Mouse (Mus musculus) cerebellum, adult 18-20 months (tissue): ENCODE data around the gene Ins2.

Source experiments
- DNase-seq, 2 experiments: peaks; one replicate each; pipeline ENCODE4 v3.0.0; 2021

Gene Ins2

DNA sequence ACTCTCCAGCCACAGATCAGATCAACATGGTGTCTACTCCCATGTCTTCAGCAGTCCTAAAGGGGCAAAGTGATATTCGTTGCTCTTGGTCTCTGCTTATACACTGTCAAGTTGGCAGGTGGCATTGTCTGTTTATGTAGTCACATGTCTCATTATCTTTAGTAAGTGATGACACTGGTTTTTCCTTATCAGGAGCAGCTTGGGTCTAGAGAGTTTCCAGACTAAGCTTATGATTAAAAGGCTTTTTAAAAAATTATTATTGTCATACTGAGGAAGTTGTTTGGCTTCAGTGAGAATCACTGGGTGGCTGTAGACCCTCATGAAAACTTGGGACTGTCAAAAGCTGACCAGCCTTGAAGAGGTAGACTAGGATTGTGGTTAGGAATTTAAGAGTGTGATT lies at the start of gene Ins2:
Gene Ins2, minus strand, starts transcription at position 101 of the 400 bp plus-strand sequence.
- no peak for DNase-seq

DNA sequence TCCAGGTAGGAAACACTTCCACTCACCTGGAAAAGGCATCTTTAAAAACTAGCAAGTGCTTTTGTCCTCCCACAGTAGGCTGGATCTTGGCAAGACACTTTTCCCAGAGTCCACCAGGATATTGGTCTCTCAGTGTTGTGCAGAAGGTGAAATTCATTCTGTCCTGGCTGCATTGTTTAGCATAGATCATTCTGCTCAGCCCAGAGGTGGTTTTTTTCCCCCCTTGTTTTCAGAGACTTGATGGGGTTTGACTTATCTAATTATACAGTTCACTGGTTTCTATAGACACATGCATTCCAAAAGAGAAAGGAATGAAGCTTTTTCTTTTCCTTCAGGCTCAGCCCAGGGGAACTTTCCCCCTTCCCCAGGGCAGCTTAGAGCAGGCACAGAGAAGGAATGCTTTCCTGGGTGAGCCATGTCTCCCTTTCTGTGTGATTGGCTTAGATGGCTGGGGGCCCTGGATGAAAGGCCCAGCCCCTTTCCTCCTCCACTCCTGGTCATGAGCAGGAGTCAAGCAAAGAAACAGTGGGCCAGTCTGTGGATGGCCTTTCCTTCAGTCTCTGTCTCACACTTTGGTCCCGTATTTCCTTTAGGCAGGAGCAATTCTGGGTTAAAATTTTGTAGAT lies 49.6 kb upstream of the Ins2 start:
- DNase-seq, result no peak

DNA sequence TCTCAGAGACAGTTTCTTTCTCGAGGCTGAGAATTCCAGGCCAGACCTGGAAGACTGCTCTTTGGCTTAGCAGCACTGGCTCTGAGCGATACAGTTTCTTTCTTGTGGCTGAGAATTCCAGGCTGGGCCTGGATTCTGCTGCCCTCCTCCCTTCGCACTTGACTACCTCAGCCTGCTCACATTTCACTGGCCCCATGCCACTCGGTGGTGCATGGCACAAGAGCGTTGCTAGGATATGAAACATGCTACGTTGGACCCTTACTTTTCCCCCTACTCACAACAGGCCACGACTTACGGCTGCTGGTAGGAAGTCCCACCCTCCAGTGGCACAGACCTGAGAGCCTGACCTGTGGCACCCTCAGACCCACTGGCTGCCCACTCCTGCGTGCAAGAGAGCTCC lies 46.5 kb upstream of the Ins2 start:
- DNase-seq, result no peak

DNA sequence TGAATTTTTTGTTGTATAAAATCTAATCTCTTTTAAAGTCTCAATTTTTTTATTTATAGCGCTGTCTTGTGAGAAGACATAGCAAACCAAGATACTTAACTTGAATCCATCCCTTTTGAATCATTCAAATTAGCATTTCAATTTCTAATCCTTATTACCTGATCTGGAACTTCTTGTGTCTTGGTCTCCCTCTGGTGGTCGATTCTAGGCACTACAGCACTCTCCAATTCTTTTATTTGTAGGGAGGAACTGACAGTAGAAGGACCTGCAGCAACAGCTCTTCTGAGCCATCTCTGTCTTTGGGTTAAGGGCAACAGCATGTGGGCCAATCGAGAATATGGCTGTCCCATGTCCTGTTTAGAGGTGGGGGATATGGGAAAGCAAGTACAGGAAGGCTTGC lies 5.4 kb downstream of the Ins2 start:
- peak; percentile 22 to 23 for DNase-seq

DNA sequence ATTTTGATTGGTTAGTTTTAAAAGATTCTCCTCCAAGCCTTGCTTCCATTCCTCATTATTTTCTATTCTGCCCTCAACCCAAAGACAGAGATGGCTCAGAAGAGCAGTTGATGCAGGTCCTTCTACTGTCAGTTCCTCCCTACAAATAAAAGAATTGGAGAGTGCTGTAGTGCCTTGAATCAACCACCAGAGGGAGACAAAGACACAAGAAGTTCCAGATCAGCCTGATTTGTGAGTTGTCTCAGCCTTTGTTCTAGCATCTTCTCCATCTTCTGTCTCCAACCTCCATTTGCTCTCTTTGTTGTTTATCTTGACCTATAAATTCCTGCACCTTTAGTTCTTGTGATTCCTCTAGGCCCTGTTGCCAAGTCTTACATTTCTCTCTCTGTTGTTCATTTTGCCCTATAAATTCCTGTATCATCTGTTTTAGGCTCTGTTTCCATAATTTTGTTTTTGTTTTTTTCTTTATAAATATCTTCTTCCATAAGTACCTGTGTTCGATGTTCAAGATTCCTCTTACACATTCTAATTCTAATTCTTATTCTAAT lies 6.2 kb downstream of the Ins2 start:
- peak; percentile 35 to 45 for DNase-seq

DNA sequence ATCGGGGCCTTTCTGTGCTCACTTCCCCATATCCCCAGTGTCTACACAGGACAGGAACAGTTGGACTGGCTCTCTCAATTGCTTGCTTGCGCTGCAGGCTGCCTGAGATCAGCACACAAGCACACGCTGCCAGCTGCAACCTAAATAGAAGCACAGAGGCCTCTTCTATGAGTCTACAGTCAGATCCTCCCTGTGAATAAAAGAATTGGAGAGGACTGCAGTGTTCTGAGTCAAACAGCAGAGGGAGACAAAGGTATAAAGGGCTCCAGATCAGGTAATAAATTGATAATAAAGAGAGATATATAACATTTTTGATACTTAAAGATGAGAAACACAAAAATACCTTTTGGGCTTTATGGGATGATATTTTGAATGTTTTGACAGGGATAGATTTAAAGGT lies 17.2 kb downstream of the Ins2 start:
- no peak for DNase-seq

DNA sequence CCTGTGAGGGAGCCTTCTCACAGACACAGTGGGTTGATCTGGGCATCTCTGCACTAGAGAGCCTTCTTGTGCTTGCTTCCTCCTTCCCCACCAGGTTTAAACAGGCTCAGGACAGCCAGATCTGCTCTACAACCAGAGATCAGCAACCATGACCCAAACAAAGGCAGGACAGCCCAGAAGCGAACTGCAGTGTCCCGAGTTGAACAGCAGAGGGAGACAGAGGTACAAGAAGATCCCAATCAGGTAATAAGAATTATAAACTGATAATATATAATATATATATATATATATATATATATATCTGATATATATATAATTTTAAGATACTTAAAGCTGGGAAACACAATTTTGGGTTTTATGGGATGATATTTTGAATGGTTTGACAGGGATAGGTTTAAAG lies 22.5 kb downstream of the Ins2 start:
- peak; percentile 12 to 26 for DNase-seq

DNA sequence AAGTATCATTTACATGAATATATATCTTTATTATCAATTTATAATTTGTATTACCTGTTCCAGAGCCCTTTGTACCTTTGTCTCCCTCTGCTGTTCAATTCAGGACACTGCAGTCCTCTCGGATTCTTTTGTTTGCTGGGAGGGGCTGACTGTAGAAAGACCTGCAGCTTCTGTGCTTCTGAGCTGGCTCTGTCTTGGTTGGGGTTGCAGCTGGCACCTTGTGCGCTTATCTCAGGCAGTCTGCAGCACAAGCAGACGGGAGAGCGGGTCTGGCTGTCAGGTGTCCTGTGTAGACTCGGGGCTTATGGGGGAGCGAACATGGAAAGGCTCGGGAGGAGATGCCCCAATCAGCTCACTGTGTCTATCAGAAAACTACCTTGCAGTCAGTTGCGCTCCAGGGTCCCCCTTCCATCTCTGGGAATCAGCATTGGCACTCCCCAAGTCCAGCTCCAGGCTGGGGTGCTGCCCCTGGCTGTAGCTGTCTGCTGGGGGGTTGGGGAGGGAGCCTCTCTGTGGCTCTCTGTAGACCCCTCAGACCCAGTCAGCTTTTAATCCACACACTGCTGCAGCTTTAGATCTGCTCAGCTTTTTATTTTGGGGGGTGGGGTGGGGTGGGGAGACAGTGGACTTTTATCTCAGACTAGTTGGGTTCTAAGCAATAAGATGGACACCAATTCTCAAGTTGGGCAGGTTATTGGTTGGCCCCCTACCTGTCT lies 28.2 kb downstream of the Ins2 start:
- DNase-seq, result peak; percentile 36 to 44

DNA sequence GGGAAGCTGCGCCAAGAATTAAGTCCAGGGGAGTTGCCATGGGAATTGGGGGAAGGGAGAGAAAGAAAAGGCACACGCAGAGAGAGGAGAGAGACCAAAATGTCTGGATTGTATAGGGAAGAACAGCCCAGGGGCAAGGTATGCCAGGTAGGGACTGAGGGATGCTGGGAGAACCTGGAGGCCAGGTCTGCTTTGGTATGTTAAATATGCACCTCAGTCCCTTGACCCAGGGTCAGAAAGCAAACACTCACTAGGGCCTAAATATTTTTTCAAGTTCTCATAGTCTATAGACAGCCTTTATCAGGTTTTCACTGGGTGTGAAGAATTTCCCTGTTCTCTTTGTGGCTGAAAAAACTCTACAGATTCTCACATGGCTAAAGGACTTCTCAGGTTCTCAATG lies 36.3 kb downstream of the Ins2 start:
- DNase-seq, result no peak

DNA sequence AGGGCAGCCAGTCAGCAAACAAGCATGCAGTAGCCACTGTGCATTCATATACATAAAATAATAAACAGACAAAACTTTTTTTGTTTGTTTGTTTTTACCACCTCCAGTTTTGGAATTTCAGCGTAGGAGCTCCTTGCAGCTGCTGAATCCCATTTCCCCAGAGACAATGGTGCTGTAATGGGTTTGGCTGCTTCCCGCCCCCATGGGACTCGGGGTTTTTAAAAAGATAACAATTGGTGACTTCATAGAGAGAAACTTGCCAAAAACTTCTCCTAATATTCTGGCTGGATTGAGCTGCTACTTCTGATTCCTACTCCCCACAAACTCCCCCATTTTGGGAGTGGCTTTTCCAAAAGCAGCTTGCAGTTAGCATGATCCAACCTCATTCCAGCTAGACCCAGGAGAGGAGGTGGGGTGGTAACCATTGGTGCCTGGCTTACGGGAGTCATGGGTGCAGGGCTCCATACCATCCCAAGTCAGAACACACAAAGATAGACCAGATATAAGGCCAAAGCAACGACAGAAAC lies 43.8 kb downstream of the Ins2 start:
- DNase-seq, result no peak

DNA sequence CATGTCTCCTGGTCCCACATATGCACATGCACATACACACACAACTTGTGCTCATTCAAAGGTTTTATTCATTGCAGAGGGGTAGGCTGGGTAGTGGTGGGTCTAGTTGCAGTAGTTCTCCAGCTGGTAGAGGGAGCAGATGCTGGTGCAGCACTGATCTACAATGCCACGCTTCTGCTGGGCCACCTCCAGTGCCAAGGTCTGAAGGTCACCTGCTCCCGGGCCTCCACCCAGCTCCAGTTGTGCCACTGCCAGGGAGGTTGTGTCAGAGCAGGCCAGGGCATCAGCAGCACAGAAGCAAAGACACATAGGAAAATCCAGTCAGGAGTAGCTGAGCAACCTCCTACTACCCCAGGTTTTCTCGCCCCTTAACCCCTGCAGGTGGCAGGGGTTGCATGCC lies 64.6 kb downstream of the Ins2 start:
- no peak for DNase-seq

DNA sequence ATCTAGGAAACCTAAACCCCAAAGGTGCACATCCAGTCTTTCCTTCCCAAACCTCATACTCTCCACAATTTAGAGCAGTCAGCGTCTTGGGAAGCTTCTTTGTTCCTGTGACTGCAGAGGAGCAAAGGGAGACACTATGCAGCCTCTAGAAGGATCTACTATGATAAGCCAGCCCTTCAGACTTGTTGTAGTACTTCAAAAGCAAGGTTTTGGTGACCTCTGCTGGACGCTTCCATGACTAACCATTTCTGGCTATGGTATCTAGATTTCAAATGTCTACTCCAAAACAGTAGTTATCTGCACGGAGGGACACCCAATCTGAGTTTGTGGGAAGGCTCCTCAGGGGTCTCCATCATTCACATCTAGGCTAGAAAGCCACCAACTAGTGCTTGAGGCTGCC lies 67.5 kb downstream of the Ins2 start:
- peak; percentile 54 to 59 for DNase-seq

DNA sequence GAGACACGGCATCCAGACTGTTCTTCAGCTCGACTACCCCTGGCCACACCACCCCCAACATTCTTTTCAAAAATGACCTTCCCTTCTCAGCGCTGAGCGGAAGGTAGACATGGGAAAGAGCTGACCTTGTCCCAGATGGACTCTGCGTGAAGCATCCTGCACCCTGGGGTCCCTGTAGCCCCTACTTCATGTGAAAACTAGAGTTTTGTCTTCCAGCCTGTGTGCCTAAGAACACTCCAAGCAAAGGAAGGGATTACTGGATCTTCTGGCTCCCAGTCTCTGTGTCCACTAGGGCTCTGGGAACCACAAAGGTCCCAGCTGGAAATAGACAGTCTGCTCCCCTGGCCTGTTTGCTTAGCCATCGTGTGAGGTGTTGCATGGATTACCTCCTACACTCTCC lies 68.0 kb downstream of the Ins2 start:
- DNase-seq, result no peak

DNA sequence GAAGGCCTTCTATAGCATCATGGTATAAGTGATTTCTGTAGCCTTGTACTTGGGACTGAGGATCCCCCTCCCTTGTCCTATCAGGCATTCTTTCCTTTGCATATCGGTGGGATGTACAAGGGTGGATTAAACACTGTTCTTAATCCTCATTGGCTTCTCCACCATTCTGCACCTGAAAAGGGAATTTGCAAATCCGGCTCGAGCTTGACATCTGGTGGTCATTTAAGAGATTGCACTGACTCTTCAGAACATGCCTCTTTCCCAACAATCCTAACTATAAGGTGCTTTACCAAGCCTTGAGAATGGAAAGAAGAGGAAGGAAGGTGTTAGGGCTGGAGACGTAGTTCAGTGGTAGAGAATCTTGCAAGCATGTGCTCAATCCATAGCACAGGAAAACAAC lies 71.1 kb downstream of the Ins2 start:
- DNase-seq, result peak; percentile 61 to 72

DNA sequence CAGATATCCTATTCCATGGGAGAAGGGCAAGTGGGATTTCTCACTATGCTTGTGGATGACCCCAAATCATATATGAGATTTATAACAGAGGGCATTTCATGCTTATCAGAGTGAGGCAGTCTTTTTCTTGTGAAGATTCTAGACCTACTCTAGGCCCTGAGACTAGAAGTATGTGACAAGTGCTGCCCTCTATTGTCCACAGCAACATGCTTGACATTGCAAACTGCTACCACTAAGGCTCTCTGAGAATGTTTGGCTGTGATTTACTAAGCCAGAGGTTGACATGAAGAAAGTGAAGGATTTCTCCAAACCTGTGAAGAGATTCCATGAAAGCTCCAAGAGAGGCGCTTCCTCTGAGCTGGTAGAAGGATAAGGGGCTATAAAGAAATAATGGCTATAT lies 72.1 kb downstream of the Ins2 start:
- no peak for DNase-seq

DNA sequence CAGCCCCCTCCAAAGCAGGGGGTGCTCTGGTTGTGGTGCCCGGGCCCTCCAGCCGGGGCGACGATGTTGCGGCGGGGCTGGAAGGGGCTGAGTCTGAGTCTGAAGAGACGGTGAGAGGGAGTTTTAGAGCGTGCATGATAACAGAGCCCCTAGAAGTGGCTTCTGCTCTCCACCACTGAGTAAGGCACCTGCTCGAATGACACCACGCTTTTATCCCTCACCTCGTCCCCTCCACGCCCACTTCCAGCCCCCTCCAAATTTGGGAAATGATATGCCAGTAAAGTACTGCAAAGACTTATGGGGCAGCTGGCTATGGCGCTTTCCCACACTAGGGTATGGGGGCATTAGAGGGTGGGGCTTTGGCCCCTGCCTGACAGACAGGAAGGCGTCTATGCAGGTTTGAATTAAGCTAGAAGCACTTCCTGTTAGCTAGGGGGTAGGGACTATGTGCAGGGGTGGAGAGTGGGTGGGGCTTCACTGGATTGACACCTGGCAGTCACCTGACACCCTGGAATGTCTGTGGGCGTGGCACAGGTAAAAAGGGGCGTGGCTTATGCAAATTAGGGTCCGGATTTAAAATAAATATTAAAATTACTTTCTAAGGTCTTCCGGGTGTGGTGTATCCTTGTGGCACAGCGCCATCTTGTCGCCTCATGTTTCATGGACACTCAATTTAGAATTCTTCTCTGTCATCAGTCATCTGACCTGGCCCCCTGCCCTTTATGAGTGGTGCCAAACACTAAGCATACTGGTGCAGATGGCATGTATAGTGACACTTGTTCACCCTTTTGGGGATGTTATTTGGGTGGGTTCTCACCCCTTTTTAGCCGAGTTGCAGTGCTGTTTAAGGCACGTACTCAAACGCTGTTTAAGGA lies 73.2 kb downstream of the Ins2 start, which contains the start of gene Gm49394:
Gene Gm49394, minus strand, starts transcription at position 192 of the 875 bp plus-strand sequence.
- no peak for DNase-seq

DNA sequence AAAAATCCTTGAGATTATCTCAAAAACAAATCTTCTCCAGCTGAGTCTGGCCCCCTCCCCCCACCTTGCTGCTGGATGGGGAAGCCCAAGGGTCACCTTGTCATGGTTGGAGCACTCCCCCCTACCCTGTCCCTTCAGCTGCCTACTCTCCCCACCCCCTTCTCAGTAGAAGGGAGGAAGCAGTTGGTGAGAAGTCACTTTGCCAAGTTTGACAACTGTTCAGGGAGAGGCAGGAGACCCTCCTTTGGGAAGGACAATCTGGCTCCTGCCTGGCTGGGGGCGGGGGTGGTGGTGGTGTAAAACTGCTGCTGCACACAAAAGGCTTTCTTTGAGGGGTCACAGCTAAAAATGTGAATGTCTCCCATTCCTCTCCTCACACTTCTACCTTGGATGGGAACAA lies 74.9 kb downstream of the Ins2 start:
- no peak for DNase-seq

DNA sequence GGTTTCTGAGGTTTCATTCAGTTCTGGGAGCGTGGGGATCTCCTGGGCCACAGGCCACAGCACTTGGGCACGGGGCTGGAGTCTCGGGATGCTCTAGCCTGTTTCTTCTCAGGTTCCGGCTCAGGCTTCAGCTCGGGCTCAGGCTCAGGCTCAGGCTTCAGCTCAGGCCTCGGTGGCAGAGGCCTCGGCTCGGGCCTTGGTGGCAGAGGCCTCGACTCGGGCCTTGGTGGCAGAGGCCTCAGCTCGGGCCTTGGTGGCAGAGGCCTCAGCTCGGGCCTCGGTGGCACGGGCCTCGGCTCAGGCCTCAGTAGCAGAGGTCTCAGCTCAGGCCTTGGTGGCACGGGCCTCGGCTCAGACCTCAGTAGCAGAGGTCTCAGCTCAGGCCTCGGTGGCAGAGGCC lies 75.7 kb downstream of the Ins2 start:
- DNase-seq, result no peak

DNA sequence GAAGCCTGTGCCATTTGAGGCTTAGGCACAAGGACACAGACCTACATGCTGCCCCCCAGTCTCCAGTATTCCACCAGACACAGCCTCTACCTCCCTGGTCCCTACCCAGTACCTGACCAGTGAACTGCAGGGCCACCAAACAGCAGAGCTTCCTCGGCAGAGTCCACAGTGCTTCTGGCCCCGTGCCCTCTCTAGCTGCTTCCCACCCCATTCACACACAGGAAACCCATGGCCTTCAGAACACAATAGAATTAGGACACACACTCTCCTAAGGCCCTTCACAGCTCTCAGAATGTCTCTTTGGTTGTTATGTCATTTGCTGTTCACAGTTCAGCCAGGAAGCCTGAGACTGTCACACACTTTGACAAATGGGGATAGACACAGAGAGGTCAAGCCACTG lies 76.5 kb downstream of the Ins2 start, which contains the start of gene Igf2:
Gene Igf2, minus strand, starts transcription at position 158 of the 400 bp plus-strand sequence.
- no peak for DNase-seq

DNA sequence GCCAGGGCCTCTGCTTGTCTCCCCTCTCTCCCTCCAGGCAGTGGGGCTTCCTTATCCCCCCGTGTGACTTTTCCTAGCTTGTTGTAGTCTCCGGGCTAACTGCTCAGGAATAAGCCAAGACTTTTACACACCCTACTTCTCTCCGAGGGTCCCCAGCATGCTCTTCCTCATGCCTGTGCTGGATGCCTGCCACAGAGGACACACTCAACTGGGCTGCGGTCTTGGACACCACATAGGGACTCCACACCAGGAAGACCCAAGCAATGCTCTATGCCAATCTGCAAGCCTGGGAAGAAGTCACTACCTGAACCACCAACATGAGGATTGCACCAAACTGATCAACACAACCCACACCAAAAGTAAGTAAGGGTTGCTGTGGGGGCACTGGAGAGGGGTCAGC lies 77.1 kb downstream of the Ins2 start:
- DNase-seq, result no peak

DNA sequence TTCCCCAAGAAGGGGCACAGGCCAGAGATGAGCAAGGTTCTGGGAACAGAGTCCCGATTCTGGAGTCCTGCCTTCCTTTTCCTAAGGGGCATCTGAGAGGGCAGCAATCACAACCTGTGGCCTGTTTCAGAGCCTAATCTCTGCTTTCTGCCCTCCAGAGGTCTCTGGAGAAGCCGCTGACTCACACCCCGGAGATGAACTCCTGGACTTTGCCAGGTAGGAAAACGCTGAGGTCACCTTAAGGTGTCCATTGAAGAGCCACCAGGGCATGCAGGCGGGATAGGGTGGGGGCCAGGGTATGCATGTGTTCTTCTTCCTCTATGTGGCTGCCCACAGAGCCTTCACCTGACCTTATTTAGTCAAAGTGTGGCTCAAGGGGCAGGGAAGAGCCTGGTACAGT lies 77.8 kb downstream of the Ins2 start:
- no peak for DNase-seq

DNA sequence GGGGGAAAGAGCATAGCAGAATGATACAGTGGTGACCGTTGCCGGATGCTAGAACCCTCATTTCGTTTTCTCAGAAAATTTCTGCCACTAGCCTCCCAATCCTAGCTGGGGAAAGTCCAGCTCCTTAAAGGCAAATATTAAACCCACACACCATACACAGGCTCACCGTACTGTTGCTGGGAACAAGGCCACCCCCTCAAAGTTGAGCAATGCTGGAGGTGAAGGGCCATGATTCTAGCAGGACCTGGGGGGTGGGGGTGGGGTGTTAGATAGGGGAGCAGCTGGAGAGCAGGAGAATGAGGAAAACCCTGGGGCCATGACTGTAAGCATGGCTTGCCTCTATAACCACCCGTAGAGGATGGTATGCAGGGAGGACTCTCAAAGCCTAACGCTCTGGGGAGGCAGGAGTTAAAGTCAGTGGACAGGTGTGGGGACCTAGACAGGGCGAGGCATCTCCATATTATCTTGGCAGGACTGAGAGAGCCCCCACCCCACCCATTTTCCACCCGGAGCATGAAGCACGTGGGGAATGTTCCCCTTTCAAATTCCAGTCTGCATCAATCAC lies 78.6 kb downstream of the Ins2 start:
- no peak for DNase-seq

DNA sequence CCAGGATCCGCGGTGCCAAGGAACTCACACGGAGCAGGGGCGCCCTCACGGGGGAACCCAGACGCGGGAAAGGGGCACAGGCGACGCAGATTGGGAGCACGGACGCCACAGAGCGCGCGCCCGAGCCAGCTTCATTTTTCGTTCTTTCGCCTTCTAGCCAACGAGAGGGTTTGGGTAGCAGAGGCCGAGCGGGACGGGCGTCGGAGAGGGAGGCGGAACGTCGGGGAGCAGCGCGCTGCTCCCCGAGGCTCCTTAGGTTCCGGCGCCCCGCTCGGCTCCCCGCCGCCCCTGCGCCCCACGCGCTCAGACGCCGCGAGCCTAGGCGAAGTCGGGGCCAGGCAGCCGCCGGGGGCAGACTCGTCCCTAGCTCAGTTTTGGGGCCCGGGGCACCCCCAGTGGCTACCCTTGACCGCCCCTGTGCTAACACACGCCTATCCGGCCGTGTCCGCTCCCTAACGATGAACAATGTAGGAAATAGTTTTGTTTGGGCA lies 79.2 kb downstream of the Ins2 start:
- no peak for DNase-seq
